Mouse (Mus musculus) heart, postnatal 36 days (tissue): Measurements from ENCODE around the gene Mblac2. TPM values are rescaled to one million over a fixed set of nuclear protein-coding genes. Genes with fewer than 3 reads are reported as not detected.
"Not testable (repeated sequence)": the region's sequence is repeated elsewhere in the genome, so short reads cannot be mapped to it uniquely, and the experiment has no call there.

ENCODE experiments used
- DNase-seq, 2 experiments: peaks; one replicate each; pipeline ENCODE4 v3.0.0; 2021 to 2022
- intact Hi-C: fragments of 180-260 bp; cut with DNase I; formaldehyde crosslinking; loops from one replicate; pipeline ENCODE4 v1.15.1; 2025
- total RNA-seq, 2 experiments: library from RNA; stranded (reverse); gene quantifications; 2 replicates each; pipeline ENCODE4 v1.2.3; 2021

Gene Mblac2
- 1 to 10 TPM; 2.8 to 4.9 TPM for total RNA-seq

- intact Hi-C loops = loop anchor here (5.0 kb wide), 2 partner anchors 51 to 71 kb away; partner anchors contain the start of gene Cetn3
- peak; percentile 96 to 98 for DNase-seq
Measured at GRCm38 (mm10) chr13:81710775-81711545, at the start of gene Mblac2, which contains the start of gene Polr3g. Gene Mblac2 (plus strand): TSS chr13:81711341. Gene Polr3g (minus strand): TSS chr13:81711013.

DNA sequence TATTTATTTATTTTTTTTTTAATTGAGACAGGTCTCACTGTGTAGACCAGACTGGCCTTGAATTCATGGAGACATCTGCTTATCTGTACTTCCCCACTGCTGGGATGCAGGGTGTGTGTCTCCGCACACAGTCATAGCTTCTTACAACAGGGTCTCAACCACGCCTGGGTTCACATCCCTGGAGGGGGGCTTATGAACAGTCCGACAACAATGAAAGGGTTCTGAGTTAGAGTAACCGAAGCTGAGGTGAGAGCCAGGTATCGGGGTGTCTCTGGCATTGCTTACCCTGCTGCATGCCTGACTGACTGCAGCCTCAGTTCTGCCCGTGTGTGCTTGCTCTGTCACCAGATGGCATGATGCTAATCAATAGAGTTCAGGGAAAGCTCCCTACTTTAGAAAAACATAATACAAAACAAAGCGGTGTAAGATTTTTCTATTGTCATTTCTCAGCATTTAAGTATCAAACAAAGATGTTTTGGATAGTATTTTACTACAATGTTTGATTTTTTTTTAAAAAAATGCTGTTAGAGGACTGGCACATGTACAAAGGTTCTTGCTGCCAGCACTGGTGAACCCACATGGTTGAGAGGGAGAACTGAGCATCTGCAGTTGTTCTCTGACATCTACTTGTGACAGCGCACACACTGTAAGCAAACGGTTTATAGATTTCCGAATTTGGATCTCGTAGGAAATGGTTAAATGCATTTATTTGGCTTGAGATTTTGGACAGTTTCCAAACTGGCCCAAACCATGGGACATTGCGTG lies 47.4 kb upstream of the Mblac2 start:
- intact Hi-C loops = no loop called here
- no peak for DNase-seq

- intact Hi-C loops = no loop called here
- DNase-seq = no peak
Measured at GRCm38 (mm10) chr13:81664331-81664698, 46.8 kb upstream of the Mblac2 start.

DNA sequence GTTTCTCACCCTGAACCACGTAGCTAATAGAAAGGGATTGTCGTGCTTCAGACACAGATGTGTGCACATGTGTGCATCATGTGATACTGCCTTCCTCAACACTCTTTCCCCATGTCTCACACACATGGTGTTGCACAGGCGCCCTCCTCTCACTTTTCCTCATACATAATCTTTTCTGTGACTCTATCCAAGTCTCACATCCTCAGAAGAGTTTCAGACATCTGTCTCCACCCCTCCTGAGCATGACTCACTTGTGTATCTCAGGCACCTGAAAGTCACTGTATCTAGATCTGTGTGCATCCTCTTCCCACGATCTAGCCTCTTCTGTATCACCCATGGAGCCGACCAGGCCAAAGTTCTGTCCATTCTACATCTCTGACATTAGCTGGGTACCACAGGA lies 43.4 kb upstream of the Mblac2 start:
- intact Hi-C loops = no loop called here
- no peak for DNase-seq

DNA sequence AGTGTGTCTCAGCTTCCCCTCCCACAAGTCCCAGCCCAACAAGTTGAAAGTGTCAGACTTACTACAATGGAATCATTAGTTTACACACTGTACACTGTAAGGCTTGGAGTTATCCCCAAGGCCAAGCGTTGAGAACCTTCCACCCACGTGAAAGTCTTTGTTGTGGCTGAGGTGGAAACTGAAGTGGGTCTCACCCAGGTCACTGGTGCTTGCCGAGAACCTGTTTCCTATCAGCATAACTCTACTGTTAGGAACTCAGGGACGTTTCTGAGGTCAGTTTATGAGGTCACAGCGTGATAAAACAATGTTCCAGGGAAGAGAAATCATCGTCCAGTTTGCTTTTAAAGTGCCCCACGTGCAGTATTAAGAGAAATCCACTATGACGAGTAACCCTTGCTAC lies 35.8 kb upstream of the Mblac2 start:
- no peak for DNase-seq
- intact Hi-C loops = no loop called here

DNA sequence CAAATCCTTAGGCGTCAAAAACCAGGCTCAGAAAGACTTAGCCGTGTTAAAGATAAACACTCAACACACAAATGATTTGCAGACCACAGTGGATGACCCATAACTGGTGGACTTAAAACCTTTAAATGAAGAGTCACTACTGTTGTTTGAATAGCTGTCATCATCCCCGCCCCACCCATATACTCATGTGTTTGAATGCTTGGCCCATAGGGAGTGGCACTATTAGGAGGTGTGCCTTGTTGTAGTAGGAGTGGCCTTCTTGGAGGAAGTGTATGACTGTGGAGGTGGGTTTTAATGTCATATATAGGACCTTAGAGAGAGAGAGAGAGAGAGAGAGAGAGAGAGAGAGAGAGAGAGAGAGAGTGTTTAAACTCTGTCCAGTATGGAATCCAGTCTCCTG lies 28.0 kb upstream of the Mblac2 start:
- intact Hi-C loops = no loop called here
- no peak for DNase-seq

GRCm38 (mm10) chr13:81684258-81684657 lies 26.9 kb upstream of the Mblac2 start:
- DNase-seq = no peak
- intact Hi-C loops = no loop called here

- intact Hi-C loops = no loop called here
- no peak for DNase-seq
Measured at GRCm38 (mm10) chr13:81684884-81685283, 26.3 kb upstream of the Mblac2 start.

GRCm38 (mm10) chr13:81689587-81689986 lies 21.6 kb upstream of the Mblac2 start:
- intact Hi-C loops = no loop called here
- DNase-seq = no peak

DNA sequence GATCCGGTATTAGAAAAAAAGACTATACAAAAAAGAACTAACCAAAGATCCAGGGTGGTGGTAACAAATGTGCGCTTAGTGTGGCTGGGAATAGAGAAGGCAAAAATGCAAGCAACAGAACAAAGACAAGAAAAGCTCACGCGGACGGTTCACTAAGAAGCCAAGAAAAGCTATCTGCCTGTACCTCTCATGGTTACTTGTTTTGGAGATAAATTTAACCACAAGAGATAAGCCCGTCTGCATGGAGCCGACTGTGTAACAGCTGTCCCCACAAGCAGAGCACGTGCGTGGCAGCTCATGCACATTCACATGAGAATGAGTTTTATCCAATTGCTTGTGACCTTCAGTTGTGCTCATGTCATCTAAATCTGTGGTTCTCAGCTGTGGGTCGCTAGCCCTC lies 20.7 kb upstream of the Mblac2 start:
- DNase-seq = peak; percentile 8 to 21
- intact Hi-C loops = no loop called here

GRCm38 (mm10) chr13:81691606-81692005 lies 19.5 kb upstream of the Mblac2 start:
- intact Hi-C loops = no loop called here
- DNase-seq = peak in 1 of 2 experiments; percentile 22

DNA sequence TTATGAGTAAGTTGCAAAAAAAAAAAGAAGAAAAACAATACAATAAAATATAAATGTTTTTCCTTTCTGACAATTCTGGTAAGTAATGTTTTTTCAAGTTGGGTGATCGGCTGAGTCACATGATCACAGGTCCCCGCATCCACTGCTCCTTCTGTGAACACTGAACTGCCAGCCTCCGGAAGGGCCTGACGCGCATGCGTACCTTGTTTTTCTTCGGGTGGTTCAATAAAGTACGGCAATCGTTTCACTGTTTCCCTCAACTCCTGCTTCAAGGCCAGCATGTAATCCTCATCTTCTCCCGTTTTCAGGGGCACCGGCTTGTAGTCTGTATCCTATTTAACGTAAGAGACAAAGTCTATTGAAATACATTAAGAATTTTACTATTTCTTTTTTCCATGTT lies 16.7 kb upstream of the Mblac2 start:
- DNase-seq = no peak
- intact Hi-C loops = no loop called here

GRCm38 (mm10) chr13:81703148-81703547 lies 8.0 kb upstream of the Mblac2 start:
- DNase-seq = no peak
- intact Hi-C loops = no loop called here

GRCm38 (mm10) chr13:81703621-81704020 lies 7.5 kb upstream of the Mblac2 start:
- DNase-seq = no peak
- intact Hi-C loops = no loop called here

GRCm38 (mm10) chr13:81706311-81706710 lies 4.8 kb upstream of the Mblac2 start:
- intact Hi-C loops = no loop called here
- DNase-seq = no peak

DNA sequence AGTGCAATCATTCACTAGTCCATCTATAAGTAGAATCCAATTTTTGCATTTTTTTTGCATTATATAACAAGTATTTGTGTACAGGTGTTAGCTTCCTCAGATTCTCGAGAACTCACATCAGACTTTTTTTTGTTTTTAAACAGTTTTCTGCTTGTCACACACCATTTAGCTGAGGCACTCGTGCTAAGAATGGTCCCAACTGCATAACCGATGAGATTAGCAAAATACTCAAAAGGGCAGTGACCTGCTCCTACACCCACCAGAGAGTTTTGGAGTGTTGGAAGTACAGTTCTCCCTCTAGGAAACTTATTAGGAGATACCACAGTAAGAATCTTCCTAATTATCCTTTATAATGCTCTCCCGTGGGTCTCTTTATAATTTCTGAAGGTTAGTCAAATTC lies 1.3 kb upstream of the Mblac2 start:
- DNase-seq = no peak
- intact Hi-C loops = loop anchor here (2.0 to 5.0 kb wide), 3 partner anchors 52 to 72 kb away; partner anchors contain the start of genes Cetn3 and Lysmd3

- no peak for DNase-seq
- intact Hi-C loops = loop anchor here (5.0 kb wide), 2 partner anchors 52 to 72 kb away; partner anchors contain the start of gene Cetn3
Measured at GRCm38 (mm10) chr13:81710266-81710665, 875 bp upstream of the Mblac2 start.

DNA sequence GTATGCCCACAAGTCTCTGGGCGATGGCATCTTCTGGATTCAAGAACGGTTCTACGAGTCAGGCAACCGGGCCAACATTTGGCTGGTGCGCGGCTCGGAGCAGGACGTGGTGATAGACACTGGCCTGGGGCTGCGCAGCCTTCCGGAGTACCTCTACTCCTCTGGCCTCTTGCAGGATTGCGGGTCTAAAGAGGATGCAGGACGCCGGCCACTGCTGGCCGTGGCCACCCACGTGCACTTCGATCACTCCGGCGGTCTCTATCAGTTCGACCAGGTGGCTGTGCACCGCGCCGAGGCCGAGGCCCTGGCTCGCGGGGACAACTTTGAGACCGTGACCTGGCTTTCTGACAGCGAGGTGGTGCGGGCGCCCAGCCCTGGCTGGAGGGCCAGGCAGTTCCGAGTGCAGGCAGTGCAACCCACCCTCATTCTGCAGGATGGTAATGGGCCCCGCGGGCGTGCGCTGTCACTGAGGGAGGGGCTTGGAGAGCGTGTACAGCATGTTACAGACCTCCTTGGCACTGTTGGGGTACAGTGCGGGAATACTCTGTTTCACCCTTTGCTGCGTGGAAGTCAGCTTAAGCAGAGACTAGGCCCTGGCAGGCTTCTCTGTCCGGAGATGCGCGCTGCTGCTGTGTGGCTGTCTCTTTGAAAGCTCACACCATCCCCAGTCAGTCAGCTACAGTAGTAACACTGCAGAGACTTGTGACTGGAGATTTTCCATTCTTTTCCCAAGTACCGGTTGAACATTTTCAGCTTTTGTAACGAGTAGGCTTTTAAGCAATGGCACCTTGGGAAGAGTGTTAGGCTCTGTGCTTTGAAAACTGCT lies 618 bp downstream of the Mblac2 start:
- intact Hi-C loops = loop anchor here (5.0 kb wide), 2 partner anchors 51 to 71 kb away; partner anchors contain the start of gene Cetn3
- peak in 1 of 2 experiments; percentile 7 for DNase-seq

- intact Hi-C loops = loop anchor here (5.0 kb wide), 2 partner anchors 48 to 68 kb away; partner anchors contain the start of gene Cetn3
- DNase-seq = no peak
Measured at GRCm38 (mm10) chr13:81713896-81714295, 2.8 kb downstream of the Mblac2 start.

DNA sequence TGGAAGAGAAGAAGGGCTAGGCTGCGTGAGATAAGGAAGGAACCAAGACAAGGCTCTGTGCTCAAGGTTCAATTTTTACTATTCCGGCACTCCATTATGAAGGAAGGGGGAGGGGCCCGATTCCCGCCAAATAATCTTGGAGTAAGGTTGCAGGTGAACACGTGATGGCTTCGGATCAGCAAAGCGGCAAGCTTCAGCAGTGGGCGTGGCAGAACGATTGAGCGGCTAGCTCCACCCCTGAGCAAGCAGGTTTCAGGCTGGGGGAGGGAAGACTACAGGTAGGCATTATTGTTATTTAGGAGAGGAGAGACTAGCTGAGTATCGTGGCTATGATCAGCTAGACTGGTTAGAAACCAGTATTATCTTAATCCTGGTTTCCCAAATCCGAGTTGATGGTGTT lies 17.0 kb downstream of the Mblac2 start:
- DNase-seq, intact Hi-C loops: not testable (repeated sequence)

- intact Hi-C loops = no loop called here
- DNase-seq = no peak
Measured at GRCm38 (mm10) chr13:81729102-81729501, 18.0 kb downstream of the Mblac2 start.
